28 mouse cellular contexts compared by ENCODE assay signal in genomic region chr12:46492465-46492864, GRCm38 (mm10).
A peak's percentile ranks its signal among the peaks of the same experiment; 100 is the strongest.
DNase-seq lines count a peak whose midpoint lies in the region; ATAC-seq and TF ChIP-seq lines count a peak whose summit lies in the region.
"Had no signal": no experiment of that assay in that cellular context is flagged by ENCODE, and none has a peak within 500 bp of the region (broad histone marks: within the 10 kb centered on the region; RNA-seq: fewer than 3 reads in every experiment).

No protein-coding gene starts in this region.

- intact Hi-C loops in left cerebral cortex, postnatal 14 days (cut with DNase I), result no loop called here

- H3K9me3 ChIP-seq in hindbrain, embryonic 15.5 days, result no peaks in the 10 kb centered on the region
- no peaks in the 10 kb centered on the region for H3K9me3 ChIP-seq in hindbrain, embryonic 13.5 days
- no peaks in the 10 kb centered on the region for H3K9me3 ChIP-seq in midbrain, postnatal 0 days (ENCODE audit: low read length)
- H3K9me3 ChIP-seq: embryonic facial prominence, embryonic 12.5 days; forebrain, embryonic 15.5 days; kidney, embryonic 15.5 days; limb, embryonic 13.5 days; megakaryocyte, embryonic 14.5 days; neural tube, embryonic 12.5 days had no signal

- H3K9ac ChIP-seq in hindbrain, embryonic 15.5 days, result no peak overlapping the region
- H3K9ac ChIP-seq in hindbrain, embryonic 13.5 days, result no peak overlapping the region
- H3K9ac ChIP-seq in midbrain, postnatal 0 days (replicated peaks; ENCODE audit: low read length, poor library complexity, severe bottlenecking), result no peak overlapping the region
- H3K9ac ChIP-seq: embryonic facial prominence, embryonic 12.5 days; forebrain, embryonic 15.5 days; kidney, embryonic 15.5 days; limb, embryonic 13.5 days; neural tube, embryonic 12.5 days had no signal

- no peak for TF ChIP-seq POLR2A in brain, embryonic 14.5 days (IDR thresholded peaks at IDR 0.05; ENCODE audit: borderline replicate concordance, extremely low read depth, insufficient read depth, insufficient read length, poor library complexity, severe bottlenecking)

- no peak overlapping the region for H3K4me3 ChIP-seq in hindbrain, embryonic 15.5 days
- H3K4me3 ChIP-seq in hindbrain, embryonic 13.5 days, result no peak overlapping the region
- no peak overlapping the region for H3K4me3 ChIP-seq in midbrain, postnatal 0 days (ENCODE audit: low read depth, low read length)
- H3K4me3 ChIP-seq: embryonic facial prominence, embryonic 12.5 days; forebrain, embryonic 15.5 days; gastrocnemius, adult 2 months; kidney, embryonic 15.5 days; left cerebral cortex, adult 2 months; limb, embryonic 13.5 days; megakaryocyte, embryonic 14.5 days; neural tube, embryonic 12.5 days had no signal

- no peak for ATAC-seq in hindbrain, embryonic 15.5 days (ENCODE audit: low FRiP score, low read depth)
- no peak for ATAC-seq in hindbrain, embryonic 13.5 days (ENCODE audit: low FRiP score)
- no peak for ATAC-seq in midbrain, postnatal 0 days (ENCODE audit: low FRiP score)
- ATAC-seq: CD4-positive, CD25-positive, alpha-beta regulatory T cell, adult 4 months; forebrain, embryonic 15.5 days; inflammation-experienced regulatory T-cells, adult 6 months had no signal

- H3K4me1 ChIP-seq in hindbrain, embryonic 15.5 days (replicated peaks), result 0 out of 2 replicates have a peak, but pooled peaks cover 8% of the 10 kb centered on the region
- 0 out of 2 replicates have a peak, but pooled peaks cover 5% of the 10 kb centered on the region for H3K4me1 ChIP-seq in hindbrain, embryonic 13.5 days (replicated peaks)
- no peaks in the 10 kb centered on the region for H3K4me1 ChIP-seq in midbrain, postnatal 0 days (ENCODE audit: insufficient read depth, low read length)
- H3K4me1 ChIP-seq: embryonic facial prominence, embryonic 12.5 days; forebrain, embryonic 15.5 days; kidney, embryonic 15.5 days; limb, embryonic 13.5 days; megakaryocyte, embryonic 14.5 days; neural tube, embryonic 12.5 days had no signal

- no peaks in the 10 kb centered on the region for H3K27me3 ChIP-seq in hindbrain, embryonic 15.5 days
- H3K27me3 ChIP-seq in hindbrain, embryonic 13.5 days, result no peaks in the 10 kb centered on the region
- no peaks in the 10 kb centered on the region for H3K27me3 ChIP-seq in midbrain, postnatal 0 days (ENCODE audit: insufficient read depth, low read length)
- H3K27me3 ChIP-seq: embryonic facial prominence, embryonic 12.5 days; forebrain, embryonic 15.5 days; kidney, embryonic 15.5 days; limb, embryonic 13.5 days; megakaryocyte, embryonic 14.5 days; neural tube, embryonic 12.5 days had no signal

- peak; percentile 53 for DNase-seq in brain, embryonic 14.5 days (ENCODE audit: low read depth)
- peak; percentile 12 for DNase-seq in mesoderm, embryonic 11.5 days (ENCODE audit: low read depth, low spot score)
- DNase-seq in midbrain, postnatal 0 days (ENCODE audit: low spot score), result peak; percentile 37
- no peak for DNase-seq in retina, postnatal 1 day
- DNase-seq in left cerebral cortex, postnatal 14 days (ENCODE audit: low spot score in 2 of 2), result no peak
- DNase-seq: adrenal gland, postnatal 14 days; cerebellum, adult 18-20 months; gastrocnemius, adult 2 months; gastrocnemius, postnatal 36 days; heart, adult 18-20 months; heart, postnatal 36 days; kidney, adult 18-20 months; kidney, postnatal 25 days; lung, postnatal 36 days; right cerebral cortex, postnatal 14 days had no signal

- 32% methylated on average over 6 of the region's 6 CpGs for WGBS in hindbrain, embryonic 15.5 days
- WGBS in hindbrain, embryonic 13.5 days, result 28% methylated on average over 6 of the region's 6 CpGs
- 27% methylated on average over 6 of the region's 6 CpGs for WGBS in midbrain, postnatal 0 days

- TF ChIP-seq CTCF in brain, embryonic 14.5 days (IDR thresholded peaks at IDR 0.05; ENCODE audit: borderline replicate concordance, extremely low read depth, insufficient read depth, insufficient read length), result no peak
- no peak for TF ChIP-seq CTCF in midbrain, postnatal 0 days (IDR thresholded peaks at IDR 0.05)

- H3K4me2 ChIP-seq in hindbrain, embryonic 15.5 days, result no peak overlapping the region
- H3K4me2 ChIP-seq in hindbrain, embryonic 13.5 days, result no peak overlapping the region
- H3K4me2 ChIP-seq in midbrain, postnatal 0 days (ENCODE audit: low read depth, low read length, poor library complexity, severe bottlenecking), result no peak overlapping the region
- H3K4me2 ChIP-seq: embryonic facial prominence, embryonic 12.5 days; forebrain, embryonic 15.5 days; heart, embryonic 11.5 days; kidney, embryonic 15.5 days; limb, embryonic 13.5 days; liver, embryonic 11.5 days; neural tube, embryonic 12.5 days had no signal

- 0 out of 2 replicates have a peak overlapping the region, but pooled peaks have one; percentile 11 for H3K27ac ChIP-seq in hindbrain, embryonic 15.5 days (replicated peaks)
- H3K27ac ChIP-seq in hindbrain, embryonic 13.5 days, result no peak overlapping the region
- no peak overlapping the region for H3K27ac ChIP-seq in midbrain, postnatal 0 days (ENCODE audit: low read depth, low read length)
- H3K27ac ChIP-seq: embryonic facial prominence, embryonic 12.5 days; forebrain, embryonic 15.5 days; gastrocnemius, adult 2 months; kidney, embryonic 15.5 days; left cerebral cortex, adult 2 months; limb, embryonic 13.5 days; neural tube, embryonic 12.5 days had no signal

- H3K36me3 ChIP-seq in hindbrain, embryonic 15.5 days, result no peaks in the 10 kb centered on the region
- no peaks in the 10 kb centered on the region for H3K36me3 ChIP-seq in hindbrain, embryonic 13.5 days
- no peaks in the 10 kb centered on the region for H3K36me3 ChIP-seq in midbrain, postnatal 0 days (ENCODE audit: insufficient read depth, low read length)
- H3K36me3 ChIP-seq: embryonic facial prominence, embryonic 12.5 days; forebrain, embryonic 15.5 days; kidney, embryonic 15.5 days; limb, embryonic 13.5 days; neural tube, embryonic 12.5 days had no signal

Comparison
In these comparisons a context has a peak if more than half of its experiments do, and no peak if none do; other contexts are left out.
1. DNase-seq: peak in brain, embryonic 14.5 days (single experiment), mesoderm, embryonic 11.5 days (single experiment) and midbrain, postnatal 0 days (single experiment); none in retina, postnatal 1 day (single experiment) and left cerebral cortex, postnatal 14 days (0 of 2).